In genomic region chr6:65041932-65042331, GRCm38 (mm10) we compare ENCODE assay signal across 8 mouse cellular contexts. TPM values are rescaled to one million over a fixed set of nuclear protein-coding genes. Genes with fewer than 3 reads are reported as not detected.
DNase-seq lines count a peak whose midpoint lies in the region; ATAC-seq lines count a peak whose summit lies in the region.

No protein-coding gene starts in this region.

- peak; percentile 18 for DNase-seq in embryo, embryonic 9.5 days (ENCODE audit: extremely low spot score)
- DNase-seq in embryo, embryonic 11 days, result no peak
- DNase-seq in neural tube, embryonic 11.5 days (ENCODE audit: low spot score), result no peak
- no peak for DNase-seq in neural tube, embryonic 10.5 days (ENCODE audit: extremely low spot score, low spot score)
- no peak for DNase-seq in frontal cortex, postnatal 14 days (ENCODE audit: low spot score in 2 of 2)

- peak; percentile 28 for ATAC-seq in neural tube, embryonic 11.5 days (ENCODE audit: insufficient read depth, low FRiP score, low TSS enrichment)
- 0 out of 2 replicates have a peak, but pooled peaks have one; percentile 40 for ATAC-seq in limb, embryonic 12.5 days (ENCODE audit: insufficient number of reproducible peaks, insufficient read depth, low FRiP score, low TSS enrichment, low read depth)
- no peak for ATAC-seq in stomach, embryonic 15.5 days (ENCODE audit: insufficient read depth, low FRiP score, low read depth)
- ATAC-seq in activated CD4-positive, CD25-positive, alpha-beta regulatory T cell, adult 4 months, result no peak

- peak overlapping the region; percentile 35; the same call in 1 of the 2 replicates for H3K9ac ChIP-seq in neural tube, embryonic 11.5 days (ENCODE audit: low read length)
- 0 out of 2 replicates have a peak overlapping the region, but pooled peaks have one; percentile 97 for H3K9ac ChIP-seq in limb, embryonic 12.5 days (replicated peaks)
- 0 out of 2 replicates have a peak overlapping the region, but pooled peaks have one; percentile 95 for H3K9ac ChIP-seq in stomach, embryonic 15.5 days

- H3K4me3 ChIP-seq in neural tube, embryonic 11.5 days (ENCODE audit: low read depth, low read length), result peak overlapping the region; percentile 77
- peak overlapping the region; percentile 79 for H3K4me3 ChIP-seq in limb, embryonic 12.5 days (replicated peaks)
- peak overlapping the region; percentile 88 for H3K4me3 ChIP-seq in stomach, embryonic 15.5 days (replicated peaks)

- no peaks in the 10 kb centered on the region for H3K9me3 ChIP-seq in neural tube, embryonic 11.5 days (ENCODE audit: control insufficient read depth, low read length)
- H3K9me3 ChIP-seq in limb, embryonic 12.5 days, result no peaks in the 10 kb centered on the region
- no peaks in the 10 kb centered on the region for H3K9me3 ChIP-seq in stomach, embryonic 15.5 days

- 38% methylated on average over 10 of the region's 10 CpGs for WGBS in neural tube, embryonic 11.5 days
- 40% methylated on average over 10 of the region's 10 CpGs for WGBS in limb, embryonic 12.5 days
- WGBS in stomach, embryonic 15.5 days, result 36% methylated on average over 10 of the region's 10 CpGs

- H3K4me2 ChIP-seq in neural tube, embryonic 11.5 days (ENCODE audit: low read depth), result peak overlapping the region; percentile 41
- H3K4me2 ChIP-seq in limb, embryonic 12.5 days, result peak overlapping the region; percentile 76
- H3K4me2 ChIP-seq in stomach, embryonic 15.5 days, result peak overlapping the region; percentile 79

- no peaks in the 10 kb centered on the region for H3K27me3 ChIP-seq in neural tube, embryonic 11.5 days (ENCODE audit: control insufficient read depth, insufficient read depth, low read length)
- no peaks in the 10 kb centered on the region for H3K27me3 ChIP-seq in limb, embryonic 12.5 days
- H3K27me3 ChIP-seq in stomach, embryonic 15.5 days (replicated peaks), result no peaks in the 10 kb centered on the region

- 0 out of 2 replicates have a peak overlapping the region, but pooled peaks have one; percentile 90 for H3K27ac ChIP-seq in neural tube, embryonic 11.5 days (ENCODE audit: low read depth, low read length)
- peak overlapping the region; percentile 97; the same call in 1 of the 2 replicates for H3K27ac ChIP-seq in limb, embryonic 12.5 days
- no peak overlapping the region for H3K27ac ChIP-seq in stomach, embryonic 15.5 days

- H3K4me1 ChIP-seq in neural tube, embryonic 11.5 days (ENCODE audit: control insufficient read depth, insufficient read depth, low read length), result peaks cover 3% of the 10 kb centered on the region; the same call in 1 of the 2 replicates
- H3K4me1 ChIP-seq in limb, embryonic 12.5 days (replicated peaks), result peaks cover 7% of the 10 kb centered on the region
- peaks cover 5% of the 10 kb centered on the region; the same call in 1 of the 2 replicates for H3K4me1 ChIP-seq in stomach, embryonic 15.5 days

- H3K36me3 ChIP-seq in neural tube, embryonic 11.5 days (ENCODE audit: control insufficient read depth, insufficient read depth, low read length), result peaks cover 12% of the 10 kb centered on the region
- H3K36me3 ChIP-seq in limb, embryonic 12.5 days, result peaks cover 32% of the 10 kb centered on the region
- peaks cover 24% of the 10 kb centered on the region for H3K36me3 ChIP-seq in stomach, embryonic 15.5 days

RNA-seq across cellular contexts. Expression of gene Smarcad1, which starts 0.5 kb away (rescaled TPM):
- 92.6 and 98.4 TPM in 2 replicates for polyA plus RNA-seq in neural tube, embryonic 11.5 days (2014; fragmentation: Nextera tagmentation; extraction: Ambion mirVana)
- 105 and 128 TPM in 2 replicates for polyA plus RNA-seq in limb, embryonic 12.5 days (2016; fragmentation: Nextera tagmentation; extraction: Ambion mirVana)
- polyA plus RNA-seq in stomach, embryonic 15.5 days (2015; fragmentation: Nextera tagmentation; extraction: Ambion mirVana), result 53.2 and 56.5 TPM in 2 replicates
- 10 to 100 TPM; 28.3 to 33.0 TPM for polyA plus RNA-seq in activated CD4-positive, CD25-positive, alpha-beta regulatory T cell, adult 4 months (2017; shearing (Covaris generic))

Comparison
In these comparisons a context has a peak if more than half of its experiments do, and no peak if none do; other contexts are left out.
1. ATAC-seq: peak in neural tube, embryonic 11.5 days (single experiment) and limb, embryonic 12.5 days (single experiment); none in stomach, embryonic 15.5 days (single experiment) and activated CD4-positive, CD25-positive, alpha-beta regulatory T cell, adult 4 months (single experiment).
2. H3K9ac ChIP-seq: peak in every context shown above with its lines; median percentile 97 in limb, embryonic 12.5 days; 95 in stomach, embryonic 15.5 days; 35 in neural tube, embryonic 11.5 days.
3. Peak in every context shown above with its lines, with median percentiles within 50 percentile points of each other: H3K4me2 ChIP-seq and H3K4me3 ChIP-seq.